Mouse (Mus musculus): ENCODE results near the gene Ptprn2. TPM values are rescaled to one million over a fixed set of nuclear protein-coding genes. Genes with fewer than 3 reads are reported as not detected.

Gene Ptprn2
- total RNA-seq, 2 experiments from 2014 or later = not detected

DNA sequence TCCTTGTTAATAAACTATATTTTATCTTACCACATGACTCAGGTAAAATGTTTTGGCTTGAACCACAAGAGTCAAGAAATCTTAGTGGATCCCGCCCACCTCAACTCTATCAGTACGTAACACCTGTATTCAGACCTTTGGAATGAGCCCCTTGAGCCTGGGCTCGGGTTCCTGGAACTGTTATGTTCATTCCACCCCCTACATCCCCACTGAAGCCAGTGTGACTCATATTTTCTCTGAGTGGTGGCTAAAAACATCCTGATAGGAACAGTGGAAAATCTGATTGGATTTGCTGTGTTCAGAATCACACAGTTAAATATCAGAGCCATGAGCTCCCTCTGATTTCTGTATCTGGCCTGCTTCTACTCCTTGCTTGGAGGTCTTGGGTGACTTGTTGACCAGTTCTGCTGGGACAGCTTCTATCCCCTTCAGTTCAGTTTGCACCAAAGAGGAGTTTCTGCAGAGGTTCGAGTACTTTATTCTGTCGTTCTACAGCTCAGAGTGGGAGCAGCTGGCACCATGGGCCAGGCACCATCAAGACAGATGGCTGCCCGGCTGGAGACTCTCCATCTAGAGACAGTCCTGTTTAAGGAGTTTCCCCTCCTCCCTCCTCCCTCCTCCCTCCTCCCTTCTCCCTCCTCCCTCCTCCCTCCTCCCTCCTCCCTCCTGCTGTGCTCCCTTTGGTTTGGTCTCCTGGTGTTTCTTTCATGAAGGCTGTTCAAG, 137.3 kb downstream of the Ptprn2 start:
- no peak for ATAC-seq (replicated peaks; ENCODE audit: low FRiP score, low TSS enrichment, poor library complexity, severe bottlenecking)

DNA sequence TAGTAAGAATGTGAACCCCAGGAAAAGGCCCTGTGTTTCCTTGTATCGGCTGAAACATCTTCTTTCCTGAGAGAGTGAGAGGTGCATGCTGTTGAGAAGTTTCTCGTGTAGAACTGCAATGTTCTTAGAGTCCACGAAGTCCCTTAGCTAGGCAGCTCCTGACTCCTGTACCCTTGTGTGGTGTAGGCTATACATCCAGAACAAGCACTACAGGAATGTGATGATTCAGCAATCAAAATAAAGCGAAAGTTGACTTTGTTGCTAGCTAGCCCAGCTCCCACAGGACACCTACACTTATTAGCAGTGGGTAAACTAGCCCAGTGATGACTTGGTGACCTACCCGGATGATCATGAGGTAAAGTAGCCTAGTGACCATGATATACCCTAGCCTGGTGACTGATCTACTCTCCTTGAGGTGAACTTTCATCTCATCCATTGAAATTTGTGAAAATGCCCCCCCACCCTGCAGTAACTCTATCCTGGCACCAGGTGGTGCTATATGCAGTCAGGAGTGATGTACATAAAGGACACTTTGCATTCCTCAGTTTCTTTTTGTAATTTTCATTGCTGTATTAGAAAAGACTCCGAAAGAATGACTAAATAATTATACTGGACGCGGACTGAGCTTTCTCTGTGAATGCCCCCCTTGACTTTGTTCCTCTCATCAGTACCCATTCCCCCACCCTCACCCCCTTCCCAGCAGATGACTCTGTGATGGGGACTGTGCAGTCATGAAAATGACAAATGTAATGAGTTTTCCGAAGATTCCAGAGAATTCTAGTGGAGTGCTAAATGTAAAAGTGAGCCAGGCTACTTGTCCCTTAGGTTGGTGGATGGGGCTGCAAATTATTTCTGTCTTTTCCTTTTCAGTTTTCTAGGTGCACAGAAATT, 140.1 kb downstream of the Ptprn2 start:
- ATAC-seq (replicated peaks; ENCODE audit: low FRiP score, low TSS enrichment, poor library complexity, severe bottlenecking) = peak; percentile 64

DNA sequence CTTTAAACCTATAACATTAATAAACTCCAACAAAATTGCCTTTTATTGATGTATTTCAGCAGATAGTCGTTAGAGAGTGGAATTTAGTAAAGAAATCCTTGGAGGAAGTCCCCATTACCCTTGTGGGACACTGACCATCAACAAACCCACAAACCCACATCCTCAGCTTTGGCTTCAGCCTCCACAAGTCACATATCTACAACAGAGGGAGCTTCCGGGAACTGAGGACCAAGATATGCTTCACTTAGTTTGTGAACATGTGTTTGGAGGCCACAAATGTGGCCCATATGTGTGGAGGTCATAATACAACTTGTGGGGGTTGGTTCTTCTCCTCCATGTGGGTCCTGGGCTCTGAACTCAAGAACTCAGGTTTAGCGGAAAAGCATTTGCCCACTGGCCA, 143.5 kb downstream of the Ptprn2 start:
- no peak for ATAC-seq (replicated peaks; ENCODE audit: low FRiP score, low TSS enrichment, poor library complexity, severe bottlenecking)

DNA sequence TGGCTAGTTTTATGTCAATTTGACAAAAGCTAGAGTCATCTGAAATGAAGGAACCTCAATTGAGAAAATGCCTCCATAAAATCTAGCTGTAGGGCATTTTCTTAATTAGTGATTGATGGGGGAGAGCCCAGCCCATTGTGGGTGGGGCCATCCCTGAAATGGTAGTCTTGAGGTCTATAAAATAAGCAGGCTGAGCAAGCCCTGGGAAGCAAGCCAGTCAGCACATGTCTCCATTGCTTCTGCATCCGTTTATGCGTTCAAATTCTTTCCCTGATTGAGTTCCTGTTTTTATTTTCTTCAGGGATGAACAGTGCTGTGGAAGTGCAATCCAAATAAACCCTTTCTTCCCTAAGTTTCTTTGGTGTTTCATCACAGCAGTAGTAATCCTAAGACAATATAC, 152.0 kb downstream of the Ptprn2 start:
- no peak for ATAC-seq (replicated peaks; ENCODE audit: low FRiP score, low TSS enrichment, poor library complexity, severe bottlenecking)

DNA sequence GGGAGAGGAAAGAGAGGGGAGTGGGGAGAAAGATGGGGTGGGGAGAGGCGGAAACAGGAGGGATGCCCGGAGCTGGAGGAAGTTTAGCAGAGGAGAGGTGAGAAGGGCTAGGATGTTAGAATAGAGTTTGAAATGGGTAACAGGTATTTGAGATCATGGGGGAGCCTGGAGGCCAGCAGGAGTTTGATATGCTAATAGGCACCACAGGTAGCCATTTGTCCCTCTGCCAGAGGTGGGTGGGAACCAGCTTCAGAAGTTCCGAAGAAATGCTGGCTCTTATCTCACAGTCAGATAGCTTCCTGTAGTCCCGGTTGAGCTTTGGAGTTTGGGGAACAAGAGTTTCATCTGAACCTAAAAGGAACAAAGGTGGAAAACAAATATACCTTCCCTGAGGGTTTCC, 155.4 kb downstream of the Ptprn2 start:
- ATAC-seq (replicated peaks; ENCODE audit: low FRiP score, low TSS enrichment, poor library complexity, severe bottlenecking) = no peak

DNA sequence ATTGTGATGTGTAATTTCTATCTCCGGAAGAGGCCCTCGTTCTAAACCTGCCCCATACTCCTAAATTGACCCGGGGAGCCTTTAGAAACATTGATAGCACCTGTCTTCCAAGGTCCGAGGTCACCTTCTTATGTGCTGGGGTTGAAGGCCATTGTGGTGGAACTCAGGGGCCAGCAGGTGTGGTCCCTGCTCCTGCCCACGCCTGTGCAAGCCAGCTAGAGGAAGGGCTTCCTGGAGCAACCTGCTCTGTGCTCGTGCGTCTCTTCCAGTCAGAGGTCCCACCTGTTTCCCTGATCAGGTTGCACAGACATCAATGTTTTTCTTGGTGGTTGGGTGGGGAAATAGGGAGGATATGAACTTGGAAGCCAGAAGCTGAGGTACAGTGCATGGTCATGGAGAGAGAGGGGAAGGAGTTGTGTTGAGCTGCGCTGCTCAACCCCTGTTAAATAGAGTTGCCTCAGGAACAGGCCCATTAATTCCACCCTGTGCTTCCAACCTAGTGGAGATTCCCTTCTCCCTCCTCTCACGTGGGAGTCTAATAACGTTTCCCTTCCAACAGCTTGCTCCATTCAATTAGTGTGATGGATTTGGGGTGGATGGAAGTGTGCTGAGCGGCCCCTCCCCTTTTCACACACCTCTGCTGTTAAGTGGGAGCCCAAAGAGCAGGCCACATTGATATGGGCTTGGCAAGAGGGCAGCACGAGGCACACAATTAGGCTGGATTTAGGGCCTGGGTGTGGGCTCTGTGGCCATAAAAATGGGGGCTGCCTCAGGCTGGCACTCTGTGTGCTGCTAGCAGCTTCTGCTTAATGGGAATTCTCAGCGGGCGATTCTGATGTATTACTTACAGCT, 156.0 kb downstream of the Ptprn2 start:
- no peak for ATAC-seq (replicated peaks; ENCODE audit: low FRiP score, low TSS enrichment, poor library complexity, severe bottlenecking)

DNA sequence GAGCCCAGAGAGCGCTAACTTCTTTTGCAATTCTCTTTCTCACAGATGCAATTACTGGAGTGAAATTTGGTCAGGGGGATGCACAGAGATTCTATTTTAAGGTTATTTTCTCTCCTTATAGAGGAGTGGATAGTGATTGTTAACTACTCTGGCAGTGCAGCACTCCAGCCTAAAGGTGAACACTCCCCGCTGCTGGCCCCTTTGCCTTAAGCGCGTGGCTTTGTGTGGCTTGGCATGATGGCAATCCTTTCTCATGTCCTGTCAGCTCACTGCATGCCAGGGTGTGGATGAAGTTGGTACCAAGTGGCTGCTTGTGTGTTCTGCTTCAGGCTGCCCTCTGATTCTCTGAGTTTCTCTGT, 156.7 kb downstream of the Ptprn2 start:
- no peak for ATAC-seq (replicated peaks; ENCODE audit: low FRiP score, low TSS enrichment, poor library complexity, severe bottlenecking)

DNA sequence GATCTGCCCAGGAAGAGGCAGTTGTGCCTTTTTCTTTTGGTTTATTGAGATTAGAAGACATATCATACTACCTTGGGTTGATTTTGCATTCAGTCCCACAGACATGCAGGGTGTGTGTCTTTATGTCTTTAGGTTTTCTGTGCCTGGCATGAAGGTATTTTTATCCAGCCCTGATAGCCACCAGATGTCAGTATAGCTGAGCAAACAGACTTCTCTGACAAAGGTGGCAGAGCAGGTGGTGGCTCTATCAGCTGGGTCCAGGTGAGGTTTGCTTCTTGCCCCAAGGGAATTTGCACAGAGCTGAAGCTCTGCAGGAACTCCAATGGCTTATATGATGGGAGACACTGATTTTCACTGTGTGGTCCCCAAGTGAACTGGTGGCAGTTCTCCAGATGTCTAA, 161.3 kb downstream of the Ptprn2 start:
- ATAC-seq (replicated peaks; ENCODE audit: low FRiP score, low TSS enrichment, poor library complexity, severe bottlenecking) = no peak

DNA sequence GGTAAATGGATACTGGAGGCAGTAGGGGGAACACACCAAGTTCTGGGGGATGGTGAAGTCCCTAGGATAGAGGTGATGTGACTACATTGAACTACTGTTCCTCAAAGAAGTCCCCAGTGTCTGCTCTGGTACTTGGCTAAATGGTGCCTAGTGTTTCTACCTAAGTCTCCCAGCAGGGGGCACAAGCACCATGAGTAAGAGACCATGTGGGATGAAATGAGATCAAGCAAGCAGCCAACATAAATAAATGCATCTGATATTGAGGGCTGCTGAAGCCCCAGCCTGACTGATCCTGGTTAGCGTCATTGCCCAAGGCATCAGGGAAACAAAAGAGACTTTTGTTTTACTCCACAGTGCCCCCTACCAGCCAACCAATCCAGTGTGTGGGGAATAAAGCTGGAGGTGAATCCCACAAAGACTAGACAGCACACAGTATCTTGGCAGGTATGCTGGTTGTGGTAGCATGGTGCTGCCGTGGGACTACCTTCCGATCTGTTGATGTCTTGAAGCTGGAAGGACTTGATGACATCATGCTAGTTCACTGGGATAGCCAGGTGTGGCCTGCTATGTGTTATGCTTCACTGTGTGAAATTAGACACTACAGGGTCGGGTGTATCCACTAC, 163.2 kb downstream of the Ptprn2 start:
- 0 out of 2 replicates have a peak, but pooled peaks have one; percentile 54 for ATAC-seq (replicated peaks; ENCODE audit: low FRiP score, low TSS enrichment, poor library complexity, severe bottlenecking)

DNA sequence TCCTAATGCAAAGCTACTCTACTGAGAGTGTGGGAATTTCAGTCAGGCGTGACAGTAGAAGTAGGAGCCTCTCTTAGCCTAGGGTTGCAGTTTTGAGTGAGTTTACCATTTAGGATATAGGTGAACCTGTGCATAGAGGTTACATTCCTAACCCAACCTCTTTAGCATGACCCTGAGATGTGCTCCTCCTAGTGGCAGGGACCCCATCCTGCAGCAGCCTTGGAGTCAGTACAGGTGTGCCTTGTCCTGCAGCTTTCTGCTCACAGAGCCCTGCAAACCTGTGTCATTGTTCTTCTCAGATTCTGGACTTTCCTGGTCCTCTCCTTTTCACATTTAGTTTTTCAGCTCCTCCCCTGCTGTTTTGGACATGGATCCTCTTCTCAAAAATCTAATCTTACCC, 168.2 kb downstream of the Ptprn2 start:
- ATAC-seq (replicated peaks; ENCODE audit: low FRiP score, low TSS enrichment, poor library complexity, severe bottlenecking) = no peak

DNA sequence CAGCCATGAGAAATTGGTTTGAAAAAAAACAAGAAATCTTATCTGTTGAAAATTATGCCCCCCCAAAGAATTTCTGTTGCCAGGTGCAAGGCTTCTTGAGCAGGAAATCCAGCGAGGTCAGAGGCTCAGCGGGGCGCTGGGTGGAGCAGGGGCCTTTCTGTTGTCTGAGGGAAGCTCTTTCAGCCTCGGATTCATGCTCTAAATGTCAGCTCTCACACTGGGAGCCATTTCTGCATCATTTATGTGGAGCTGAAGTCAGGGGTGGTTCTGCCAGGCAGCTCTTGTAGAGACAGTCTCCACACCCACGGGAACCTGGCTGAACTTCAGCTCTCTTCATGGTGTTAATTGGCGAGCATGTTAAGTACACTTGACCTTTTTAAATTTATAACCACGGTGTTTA, 174.6 kb downstream of the Ptprn2 start:
- ATAC-seq (replicated peaks; ENCODE audit: low FRiP score, low TSS enrichment, poor library complexity, severe bottlenecking) = no peak

DNA sequence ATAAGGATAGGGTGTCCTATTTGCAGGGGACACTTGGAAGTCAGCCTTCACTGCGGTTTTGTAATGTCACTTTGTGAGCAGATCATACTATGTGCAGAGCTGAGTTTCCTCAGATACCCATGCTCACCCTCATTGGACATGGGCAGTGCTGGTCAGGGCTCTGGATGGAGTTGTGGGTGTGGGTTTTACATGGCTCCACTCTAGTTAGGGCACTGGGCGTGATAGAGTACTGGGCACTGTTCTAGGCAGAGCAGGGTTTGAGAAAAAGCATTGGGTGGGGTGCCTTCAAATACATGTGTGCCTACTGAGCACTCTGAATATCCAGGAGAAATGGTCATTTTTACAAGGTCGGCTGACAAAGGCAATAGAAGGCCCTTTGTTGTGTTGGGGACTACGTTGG, 175.5 kb downstream of the Ptprn2 start:
- ATAC-seq (replicated peaks; ENCODE audit: low FRiP score, low TSS enrichment, poor library complexity, severe bottlenecking) = no peak

DNA sequence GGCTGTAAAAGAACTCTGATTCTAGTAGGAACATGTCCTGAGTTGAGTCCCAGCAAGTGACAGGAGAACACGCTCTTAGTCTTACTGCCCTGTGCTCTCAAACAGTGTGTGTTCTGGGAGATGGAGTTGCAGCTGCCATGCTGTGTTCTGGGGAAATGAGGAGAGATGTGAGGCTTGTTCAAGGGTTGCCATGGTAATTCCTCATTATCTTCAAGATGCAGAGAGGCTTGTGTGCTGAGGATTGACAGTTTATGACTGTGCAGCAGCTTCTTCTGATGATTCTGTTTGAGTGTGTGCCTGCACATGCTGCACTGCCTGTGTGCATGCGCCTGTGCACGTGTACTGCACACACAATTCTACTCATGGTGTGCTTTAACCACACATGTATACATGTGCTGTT, 192.2 kb downstream of the Ptprn2 start:
- ATAC-seq (replicated peaks; ENCODE audit: low FRiP score, low TSS enrichment, poor library complexity, severe bottlenecking) = no peak

DNA sequence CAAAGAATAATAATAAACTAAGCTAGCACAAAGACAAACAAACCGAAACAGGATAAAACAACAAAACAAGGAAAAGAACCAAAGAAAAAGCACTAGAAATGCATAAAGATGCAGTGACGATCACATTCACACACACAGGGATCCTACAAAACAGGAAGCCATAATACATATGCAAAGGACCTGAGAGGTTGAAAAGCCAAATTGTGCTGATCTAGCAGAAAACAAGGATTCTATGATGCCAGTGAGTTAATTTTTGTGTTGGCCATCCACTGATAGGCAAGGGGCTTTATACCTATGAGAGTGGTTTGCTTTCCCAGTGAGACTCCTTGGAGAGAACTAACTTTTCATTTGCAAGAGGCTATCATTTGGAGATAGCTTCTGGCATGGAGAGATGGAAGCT, 204.3 kb downstream of the Ptprn2 start:
- ATAC-seq (replicated peaks; ENCODE audit: low FRiP score, low TSS enrichment, poor library complexity, severe bottlenecking) = no peak

DNA sequence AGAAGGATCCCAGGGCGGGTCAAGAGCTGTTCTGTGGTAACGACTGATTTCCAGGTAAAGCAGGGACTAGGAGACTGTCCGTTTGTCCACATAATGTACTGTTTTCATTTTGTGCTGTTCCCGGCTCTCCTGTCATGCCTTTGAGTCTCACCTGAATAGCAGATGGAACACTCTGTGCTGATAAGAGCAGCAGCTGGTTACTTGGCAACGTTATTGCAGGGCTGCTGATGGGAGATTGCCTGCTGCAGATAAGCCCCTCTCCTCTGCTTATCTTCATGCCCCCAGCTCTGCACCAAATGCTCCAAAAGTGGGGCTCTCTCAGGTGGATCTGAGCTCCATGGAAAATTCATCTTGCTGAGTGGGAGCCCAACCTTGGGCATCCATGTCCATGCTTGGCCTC, 224.0 kb downstream of the Ptprn2 start:
- no peak for ATAC-seq (replicated peaks; ENCODE audit: low FRiP score, low TSS enrichment, poor library complexity, severe bottlenecking)

DNA sequence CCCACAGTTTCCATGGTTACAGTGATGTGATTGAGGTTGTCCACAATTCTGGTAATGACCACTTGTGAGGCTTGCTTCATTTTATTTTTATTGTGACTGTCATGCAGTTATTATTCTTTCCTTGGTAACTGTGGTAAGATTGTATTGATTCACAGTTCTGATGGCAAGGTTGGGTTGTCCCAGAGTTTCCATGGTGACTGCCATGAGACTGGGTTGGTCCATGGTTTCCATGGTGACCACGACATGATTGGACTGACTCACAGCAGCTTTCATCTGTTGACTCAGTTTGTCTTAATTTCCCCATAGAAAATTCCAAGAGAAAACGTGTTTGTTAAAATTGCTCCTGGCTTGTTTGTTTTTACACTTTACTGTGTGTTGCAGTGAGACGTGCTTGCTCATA, 225.2 kb downstream of the Ptprn2 start:
- no peak for ATAC-seq (replicated peaks; ENCODE audit: low FRiP score, low TSS enrichment, poor library complexity, severe bottlenecking)

DNA sequence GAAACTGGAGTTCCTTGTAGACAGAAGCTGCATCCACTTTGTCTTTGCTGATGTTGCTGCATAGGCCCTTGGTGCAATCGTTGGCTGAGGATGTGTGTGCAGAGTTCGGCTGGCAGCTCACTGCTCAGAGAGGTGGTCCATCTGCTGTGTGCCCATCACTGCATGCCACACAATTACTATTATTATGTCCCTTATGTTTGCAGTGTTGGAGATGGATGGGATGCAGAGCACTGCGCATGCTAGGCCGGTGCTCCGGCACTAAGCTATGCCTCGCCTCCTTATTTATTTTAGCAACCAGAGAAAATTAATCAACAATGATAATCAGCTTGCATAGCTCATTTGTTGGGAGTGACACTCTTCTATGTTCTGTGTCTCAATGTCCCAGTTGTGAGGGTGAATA, 225.6 kb downstream of the Ptprn2 start:
- ATAC-seq (replicated peaks; ENCODE audit: low FRiP score, low TSS enrichment, poor library complexity, severe bottlenecking) = no peak

DNA sequence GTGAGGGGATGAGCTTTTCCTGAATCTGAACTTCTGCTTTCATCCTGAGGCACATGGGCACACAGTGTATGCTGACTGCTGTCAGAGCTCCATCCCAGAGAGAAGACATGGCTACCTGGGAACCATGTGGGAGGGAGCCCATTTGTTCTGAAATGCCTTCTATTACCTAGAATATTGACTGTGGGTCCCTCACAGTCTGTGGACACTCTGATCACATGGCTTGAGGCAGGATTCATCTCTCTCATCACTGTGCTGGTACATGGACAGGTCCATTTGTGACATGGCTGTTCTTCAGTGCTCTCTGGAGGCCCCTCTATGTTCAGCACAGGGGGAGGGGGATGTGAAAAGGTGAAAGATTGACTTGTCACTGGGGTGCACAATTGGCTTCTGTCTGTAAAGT, 227.6 kb downstream of the Ptprn2 start:
- ATAC-seq (replicated peaks; ENCODE audit: low FRiP score, low TSS enrichment, poor library complexity, severe bottlenecking) = no peak

DNA sequence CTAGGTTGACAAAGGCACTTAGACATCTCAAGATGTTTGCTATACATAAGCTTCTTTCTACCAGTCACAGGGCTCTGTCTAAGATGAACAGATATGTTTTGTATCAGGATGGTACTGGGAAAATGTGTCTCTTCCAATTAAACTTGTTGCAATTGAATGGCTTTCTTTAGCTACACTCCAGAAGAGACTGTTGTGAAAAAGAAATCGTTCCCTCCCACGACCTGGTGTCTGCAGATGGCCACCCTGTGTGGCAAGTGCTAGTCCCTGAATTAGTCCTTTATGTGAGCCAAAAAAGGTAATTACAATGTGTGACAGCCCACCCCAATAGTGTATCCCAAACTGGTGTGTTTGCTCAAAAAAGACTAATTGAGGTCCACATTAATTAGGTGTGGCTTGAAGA, 235.5 kb downstream of the Ptprn2 start:
- ATAC-seq (replicated peaks; ENCODE audit: low FRiP score, low TSS enrichment, poor library complexity, severe bottlenecking) = no peak

DNA sequence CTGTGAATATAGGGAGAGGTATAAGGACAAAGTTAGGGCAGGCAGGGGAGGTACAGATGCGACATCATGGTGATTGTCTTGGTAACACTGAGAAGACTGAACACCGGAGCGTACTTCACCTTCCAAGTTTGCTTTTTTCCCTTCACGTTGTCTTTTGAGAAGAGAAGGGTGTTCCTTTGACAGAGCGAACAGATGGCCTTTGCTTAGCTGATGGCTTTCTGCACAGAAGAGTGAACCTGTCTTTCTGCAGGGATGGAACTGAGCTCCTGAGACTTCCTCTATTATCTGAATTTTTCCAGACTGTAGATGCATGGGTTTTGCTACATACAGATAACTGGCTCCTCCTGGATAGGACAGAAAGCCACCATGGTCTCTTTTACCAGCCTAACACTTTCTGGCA, 254.6 kb downstream of the Ptprn2 start:
- no peak for ATAC-seq (replicated peaks; ENCODE audit: low FRiP score, low TSS enrichment, poor library complexity, severe bottlenecking)
